Comparison of ENCODE assay signal across 9 mouse cellular contexts in genomic region chr12:80758559-80759386, GRCm38 (mm10). TPM values are rescaled to one million over a fixed set of nuclear protein-coding genes. Genes with fewer than 3 reads are reported as not detected.
A peak's percentile ranks its signal among the peaks of the same experiment; 100 is the strongest.
DNase-seq lines count a peak whose midpoint lies in the region; ATAC-seq and TF ChIP-seq lines count a peak whose summit lies in the region.
"Had no signal": no experiment of that assay in that cellular context is flagged by ENCODE, and none has a peak within 500 bp of the region (broad histone marks: within the 10 kb centered on the region; RNA-seq: fewer than 3 reads in every experiment).

No protein-coding gene starts in this region.

- peaks cover 20% of the 10 kb centered on the region for H3K4me1 ChIP-seq in heart, embryonic 16.5 days (ENCODE audit: control insufficient read depth, insufficient read depth, low read length)
- peaks cover 4% of the 10 kb centered on the region; the same call in 1 of the 2 replicates for H3K4me1 ChIP-seq in liver, adult 2 months (ENCODE audit: control insufficient read depth, insufficient read depth, low read length)
- peaks cover 21% of the 10 kb centered on the region for H3K4me1 ChIP-seq in small intestine, adult 2 months (ENCODE audit: control insufficient read depth, insufficient read depth, insufficient read length, low read length)

- ATAC-seq in heart, embryonic 16.5 days (replicated peaks; ENCODE audit: extremely low read depth, insufficient read depth, low FRiP score), result peak; percentile 23; the same call in 1 of the 2 replicates

- peaks cover 85% of the 10 kb centered on the region for H3K27me3 ChIP-seq in heart, embryonic 16.5 days (ENCODE audit: control insufficient read depth, insufficient read depth, low read length)
- peaks cover 27% of the 10 kb centered on the region; the same call in 1 of the 2 replicates for H3K27me3 ChIP-seq in liver, adult 2 months (ENCODE audit: control insufficient read depth, insufficient read depth, low read length)
- peaks cover 30% of the 10 kb centered on the region for H3K27me3 ChIP-seq in small intestine, adult 2 months (ENCODE audit: control insufficient read depth, insufficient read depth, low read length)

- TF ChIP-seq CTCF in liver, adult 2 months (IDR thresholded peaks at IDR 0.05; ENCODE audit: low read depth, low read length), result no peak
- no peak for TF ChIP-seq CTCF in small intestine, adult 2 months (IDR thresholded peaks at IDR 0.05; ENCODE audit: extremely low read depth, insufficient read length, insufficient replicate concordance, low read depth, low read length)

- no peak for TF ChIP-seq POLR2A in liver, adult 2 months (IDR thresholded peaks at IDR 0.05; ENCODE audit: extremely low read depth, insufficient read depth, low read length)
- no peak for TF ChIP-seq POLR2A in small intestine, adult 2 months (IDR thresholded peaks at IDR 0.05; ENCODE audit: low read depth, low read length)

- peak overlapping the region; percentile 99 for H3K4me2 ChIP-seq in heart, embryonic 16.5 days (ENCODE audit: low read depth, low read length)

- peak; percentile 62 for DNase-seq in cerebellum, adult 11-12 months
- no peak for DNase-seq in cerebellum, adult 9-10 months
- DNase-seq in urinary bladder, postnatal 14 days (ENCODE audit: low spot score), result peak; percentile 10
- no peak for DNase-seq in urinary bladder, postnatal 4 days (ENCODE audit: low spot score in 2 of 2)
- no peak for DNase-seq in liver, adult 2 months (ENCODE audit: extremely low read depth, low read depth, low spot score)
- DNase-seq in left cerebral cortex, adult 11 months (ENCODE audit: low spot score), result no peak

- peak overlapping the region; percentile 62 for H3K9ac ChIP-seq in heart, embryonic 16.5 days (ENCODE audit: low read length)
- H3K9ac ChIP-seq in liver, adult 2 months (ENCODE audit: low read depth, low read length), result no peak overlapping the region

- 2% methylated on average over 86 of the region's 92 CpGs for WGBS in heart, embryonic 16.5 days
- WGBS in liver, adult 2 months, result 2% methylated on average over 88 of the region's 92 CpGs
- 3% methylated on average over 92 of the region's 92 CpGs for WGBS in small intestine, adult 2 months

- H3K9me3 ChIP-seq in heart, embryonic 16.5 days (replicated peaks; ENCODE audit: control insufficient read depth, low read length), result no peaks in the 10 kb centered on the region

- peak overlapping the region; percentile 63 for H3K4me3 ChIP-seq in heart, embryonic 16.5 days (ENCODE audit: low read length)
- H3K4me3 ChIP-seq in liver, adult 2 months (ENCODE audit: insufficient read depth, low read depth, low read length), result peak overlapping the region; percentile 59; the same call in 1 of the 2 replicates
- H3K4me3 ChIP-seq in small intestine, adult 2 months (ENCODE audit: low read depth, low read length), result peak overlapping the region; percentile 62

- no peak overlapping the region for H3K27ac ChIP-seq in heart, embryonic 16.5 days (ENCODE audit: low read length)
- no peak overlapping the region for H3K27ac ChIP-seq in liver, adult 2 months (replicated peaks; ENCODE audit: insufficient read depth, low read depth, low read length)
- no peak overlapping the region for H3K27ac ChIP-seq in small intestine, adult 2 months (ENCODE audit: insufficient read depth, low read depth, low read length)

- no peaks in the 10 kb centered on the region for H3K36me3 ChIP-seq in heart, embryonic 16.5 days (ENCODE audit: control insufficient read depth, insufficient read depth)
- H3K36me3 ChIP-seq in liver, adult 2 months (ENCODE audit: control insufficient read depth, insufficient read depth, low read length), result no peaks in the 10 kb centered on the region
- no peaks in the 10 kb centered on the region for H3K36me3 ChIP-seq in small intestine, adult 2 months (ENCODE audit: control insufficient read depth, insufficient read depth, low read length)

- no peaks in the 10 kb centered on the region for H3K79me2 ChIP-seq in liver, adult 2 months (ENCODE audit: control insufficient read depth, insufficient read depth, low read length)

RNA-seq across cellular contexts. Expression of gene Ccdc177, which starts 1.7 kb away (rescaled TPM):
- polyA plus RNA-seq in heart, embryonic 16.5 days (2015; fragmentation: Nextera tagmentation; extraction: Ambion mirVana), result not detected in 2 replicates
- total RNA-seq in liver, adult 2 months (2014; rRNA removed), result not detected in 2 replicates
- polyA plus RNA-seq in liver, adult 2 months (2012; rRNA removed), result not detected in 2 replicates
- polyA plus RNA-seq in small intestine, adult 2 months (2012; rRNA removed), result 0.03 and 0.10 TPM in 2 replicates
- total RNA-seq: CH12.LX had no signal

RNA-seq across cellular contexts. Expression of gene Susd6, which starts 31.5 kb away (rescaled TPM):
- polyA plus RNA-seq in heart, embryonic 16.5 days (2015; fragmentation: Nextera tagmentation; extraction: Ambion mirVana), result 18.1 and 19.4 TPM in 2 replicates
- 20.1 and 27.5 TPM in 2 replicates for total RNA-seq in liver, adult 2 months (2014; rRNA removed)
- 21.8 and 22.3 TPM in 2 replicates for polyA plus RNA-seq in liver, adult 2 months (2012; rRNA removed)
- 29.4 and 54.9 TPM in 2 replicates for polyA plus RNA-seq in small intestine, adult 2 months (2012; rRNA removed)

Comparison
In these comparisons a context has a peak if more than half of its experiments do, and no peak if none do; other contexts are left out.
1. DNase-seq: peak in cerebellum, adult 11-12 months (single experiment) and urinary bladder, postnatal 14 days (single experiment); none in cerebellum, adult 9-10 months (single experiment), urinary bladder, postnatal 4 days (0 of 2), liver, adult 2 months (single experiment) and left cerebral cortex, adult 11 months (single experiment).
2. Peak in every context shown above with its lines, with median percentiles within 50 percentile points of each other: H3K4me3 ChIP-seq.